8 mouse cellular contexts compared by ENCODE assay signal in genomic region chr11:72224865-72225264, GRCm38 (mm10). TPM values are rescaled to one million over a fixed set of nuclear protein-coding genes. Genes with fewer than 3 reads are reported as not detected.
DNase-seq lines count a peak whose midpoint lies in the region; ATAC-seq and TF ChIP-seq lines count a peak whose summit lies in the region.

No protein-coding gene starts in this region.

- peak; percentile 68; the same call in 1 of the 2 replicates for TF ChIP-seq CTCF in G1E (IDR thresholded peaks at IDR 0.05; ENCODE audit: low read depth, low read length)
- peak; percentile 99 for TF ChIP-seq CTCF in lung, adult 2 months (IDR thresholded peaks at IDR 0.05; ENCODE audit: insufficient read depth, low read length)

- H3K27me3 ChIP-seq in G1E (ENCODE audit: insufficient read depth, low read length): peaks cover 28% of the 10 kb centered on the region

- H3K4me3 ChIP-seq in G1E (ENCODE audit: low read depth, low read length): no peak overlapping the region
- H3K4me3 ChIP-seq in lung, adult 2 months (replicated peaks; ENCODE audit: extremely low read depth, low read depth, low read length): no peak overlapping the region

- TF ChIP-seq POLR2A in lung, adult 2 months (IDR thresholded peaks at IDR 0.05; ENCODE audit: borderline replicate concordance, extremely low read depth, low read depth, low read length): no peak

- 0 out of 2 replicates have a peak, but pooled peaks have one; percentile 34 for ATAC-seq in G1E (ENCODE audit: extremely low read depth, insufficient number of reproducible peaks, low FRiP score, poor library complexity, severe bottlenecking)
- peak; percentile 69; the same call in 1 of the 2 replicates for ATAC-seq in neutrophil, adult 5-6 weeks (ENCODE audit: extremely low read depth, insufficient number of reproducible peaks, low FRiP score, poor library complexity, severe bottlenecking)

- DNase-seq in 3T3-L1 (ENCODE audit: low read depth, low spot score): peak; percentile 78
- DNase-seq in G1E (ENCODE audit: low spot score): peak; percentile 38
- DNase-seq in cerebellum, adult 11-12 months: peak; percentile 63
- DNase-seq in frontal cortex, postnatal 14 days (ENCODE audit: low spot score in 2 of 2): peak; percentile 59 to 82
- peak; percentile 88 for DNase-seq in kidney, postnatal 10 days
- peak; percentile 75 for DNase-seq in lung, adult 2 months
- DNase-seq in thymus, postnatal 14 days: peak; percentile 72

- WGBS in lung, adult 2 months: 7% methylated on average over 5 of the region's 5 CpGs

- no peaks in the 10 kb centered on the region for H3K9me3 ChIP-seq in G1E (replicated peaks)

- H3K4me1 ChIP-seq in G1E (ENCODE audit: insufficient read depth, low read depth, low read length): peaks cover 7% of the 10 kb centered on the region; the same call in 1 of the 2 replicates
- H3K4me1 ChIP-seq in lung, adult 2 months (ENCODE audit: control insufficient read depth, insufficient read depth, low read length): no peaks in the 10 kb centered on the region

- no peaks in the 10 kb centered on the region for H3K36me3 ChIP-seq in G1E (replicated peaks)

RNA-seq across cellular contexts. Expression of gene Med31, which starts 9.5 kb away (rescaled TPM):
- total RNA-seq in G1E (2014; fragmentation: Nextera tagmentation) (19.9 and 26.7 TPM in 2 replicates), G1E (2017) (13.5 and 20.2 TPM in 2 replicates)
- polyA plus RNA-seq in G1E (2012): 0.55 and 0.74 TPM in 2 replicates
- polyA plus RNA-seq in lung, adult 2 months (2012; rRNA removed): 7.5 and 9.5 TPM in 2 replicates
- 25.2 and 30.3 TPM in 2 replicates for total RNA-seq in neutrophil, adult 5-6 weeks (2017)

RNA-seq across cellular contexts. Expression of gene Txndc17, which starts 17.5 kb away (rescaled TPM):
- total RNA-seq in G1E (2014; fragmentation: Nextera tagmentation) (112 and 134 TPM in 2 replicates), G1E (2017) (60.2 and 60.5 TPM in 2 replicates)
- polyA plus RNA-seq in G1E (2012): 30.1 and 31.0 TPM in 2 replicates
- 36.0 and 53.8 TPM in 2 replicates for polyA plus RNA-seq in lung, adult 2 months (2012; rRNA removed)
- total RNA-seq in neutrophil, adult 5-6 weeks (2017): 26.3 and 28.5 TPM in 2 replicates

RNA-seq across cellular contexts. Expression of gene 4933427D14Rik, which starts 17.6 kb away (rescaled TPM):
- 17.0 and 27.7 TPM in 2 replicates for total RNA-seq in G1E (2014; fragmentation: Nextera tagmentation)
- total RNA-seq in G1E (2017): 13.7 and 22.4 TPM in 2 replicates
- polyA plus RNA-seq in G1E (2012): 2.9 and 4.0 TPM in 2 replicates
- polyA plus RNA-seq in lung, adult 2 months (2012; rRNA removed): 4.1 and 5.1 TPM in 2 replicates
- 19.3 and 25.4 TPM in 2 replicates for total RNA-seq in neutrophil, adult 5-6 weeks (2017)

RNA-seq across cellular contexts. Expression of gene Gm43951, which starts 18.2 kb away (rescaled TPM):
- total RNA-seq in G1E (2014; fragmentation: Nextera tagmentation): not detected in 2 replicates
- 0.58 and 0.76 TPM in 2 replicates for total RNA-seq in G1E (2017)
- 0.29 and 0.41 TPM in 2 replicates for polyA plus RNA-seq in G1E (2012)
- 0.20 and 0.32 TPM in 2 replicates for polyA plus RNA-seq in lung, adult 2 months (2012; rRNA removed)
- total RNA-seq in neutrophil, adult 5-6 weeks (2017): 0.74 and 2.2 TPM in 2 replicates

RNA-seq across cellular contexts. Expression of gene Slc13a5, which starts 42.2 kb away (rescaled TPM):
- total RNA-seq in G1E (2014; fragmentation: Nextera tagmentation) (not detected in 2 replicates), G1E (2017) (0.06 and 0.11 TPM in 2 replicates)
- not detected in 2 replicates for polyA plus RNA-seq in G1E (2012)
- not detected in 2 replicates for polyA plus RNA-seq in lung, adult 2 months (2012; rRNA removed)
- 0.23 TPM in 1 of 2 replicates, not detected in the other for total RNA-seq in neutrophil, adult 5-6 weeks (2017)

Comparison
In these comparisons a context has a peak if more than half of its experiments do, and no peak if none do; other contexts are left out.
1. DNase-seq: peak in every context shown above with its lines; median percentile 88 in kidney, postnatal 10 days; 78 in 3T3-L1; 75 in lung, adult 2 months; 72 in thymus, postnatal 14 days; 70 in frontal cortex, postnatal 14 days; 63 in cerebellum, adult 11-12 months; 38 in G1E.